Mouse (Mus musculus): ENCODE results near the gene Slc6a18. TPM values are rescaled to one million over a fixed set of nuclear protein-coding genes. Genes with fewer than 3 reads are reported as not detected.

Gene Slc6a18
- polyA plus RNA-seq, 1 experiment = not detected

- H3ac ChIP-seq (ENCODE audit: control insufficient read depth, insufficient read length) = no peak overlapping the region
- H3K79me2 ChIP-seq (ENCODE audit: control insufficient read depth, insufficient read depth) = no peaks in the 10 kb centered on the region
- H3K27me3 ChIP-seq (ENCODE audit: control insufficient read depth, insufficient read depth, insufficient read length) = peaks cover 16% of the 10 kb centered on the region
- no peak for TF ChIP-seq TCF12 (IDR thresholded peaks at IDR 0.05; ENCODE audit: insufficient read depth, poor library complexity, severe bottlenecking)
- no peak overlapping the region for H3K4me2 ChIP-seq (ENCODE audit: low read depth)
- H3K4me3 ChIP-seq = no peak overlapping the region
- no peaks in the 10 kb centered on the region for H3K36me3 ChIP-seq (ENCODE audit: control insufficient read depth, insufficient read depth)
These were observed 21.9 kb upstream of the Slc6a18 start for GRCm38 (mm10) chr13:73699714-73700113.

GRCm38 (mm10) chr13:73696529-73696928 lies 18.7 kb upstream of the Slc6a18 start:
- H3K36me3 ChIP-seq (ENCODE audit: control insufficient read depth, insufficient read depth) = no peaks in the 10 kb centered on the region
- H3K4me3 ChIP-seq = no peak overlapping the region
- H3ac ChIP-seq (ENCODE audit: control insufficient read depth, insufficient read length) = no peak overlapping the region
- no peak overlapping the region for H3K4me2 ChIP-seq (ENCODE audit: low read depth)
- no peaks in the 10 kb centered on the region for H3K79me2 ChIP-seq (ENCODE audit: control insufficient read depth, insufficient read depth)
- H3K27me3 ChIP-seq (ENCODE audit: control insufficient read depth, insufficient read depth, insufficient read length) = peaks cover 11% of the 10 kb centered on the region
- TF ChIP-seq POLR2A (IDR thresholded peaks at IDR 0.05; ENCODE audit: insufficient read length, low read depth) (no peak), TCF12 (IDR thresholded peaks at IDR 0.05; ENCODE audit: insufficient read depth, poor library complexity, severe bottlenecking) (no peak), E2F4 (IDR thresholded peaks at IDR 0.05; ENCODE audit: insufficient read depth) (no peak)

- no peak overlapping the region for H3ac ChIP-seq (ENCODE audit: control insufficient read depth, insufficient read length)
- H3K4me2 ChIP-seq (ENCODE audit: low read depth) = no peak overlapping the region
- H3K36me3 ChIP-seq (ENCODE audit: control insufficient read depth, insufficient read depth) = no peaks in the 10 kb centered on the region
- no peaks in the 10 kb centered on the region for H3K27me3 ChIP-seq (ENCODE audit: control insufficient read depth, insufficient read depth, insufficient read length)
- TF ChIP-seq MYOG (IDR thresholded peaks at IDR 0.05; ENCODE audit: control insufficient read depth in 1 of 3, insufficient read depth in 1 of 3, insufficient read length in 2 of 3, low read depth in 2 of 3) = no peak
- no peak for TF ChIP-seq E2F4 (IDR thresholded peaks at IDR 0.05; ENCODE audit: insufficient read depth)
- TF ChIP-seq USF1 (IDR thresholded peaks at IDR 0.05; ENCODE audit: low read depth) = no peak
- no peak for TF ChIP-seq POLR2AphosphoS2 (IDR thresholded peaks at IDR 0.05; ENCODE audit: insufficient read length, low read depth)
- no peak for TF ChIP-seq MAX (IDR thresholded peaks at IDR 0.05; ENCODE audit: low read depth)
- no peak for TF ChIP-seq POLR2A (IDR thresholded peaks at IDR 0.05; ENCODE audit: insufficient read length, low read depth)
- TF ChIP-seq TCF12 (IDR thresholded peaks at IDR 0.05; ENCODE audit: insufficient read depth, poor library complexity, severe bottlenecking) = no peak
- TF ChIP-seq CEBPB (IDR thresholded peaks at IDR 0.05; ENCODE audit: insufficient read depth, poor library complexity, severe bottlenecking) = no peak
- no peak for TF ChIP-seq REST (IDR thresholded peaks at IDR 0.05; ENCODE audit: insufficient read depth, insufficient read length)
- no peak for TF ChIP-seq MYOD1 (IDR thresholded peaks at IDR 0.05; ENCODE audit: control insufficient read depth in 1 of 3, insufficient read length in 2 of 3, low read depth in 2 of 3)
- TF ChIP-seq SRF (IDR thresholded peaks at IDR 0.05; ENCODE audit: control insufficient read depth, insufficient read length, low read depth) = no peak
- no peak for TF ChIP-seq TCF3 (IDR thresholded peaks at IDR 0.05; ENCODE audit: insufficient read length, low read depth)
- H3K79me2 ChIP-seq (ENCODE audit: control insufficient read depth, insufficient read depth) = no peaks in the 10 kb centered on the region
- no peak overlapping the region for H3K4me3 ChIP-seq
These were observed 17.1 kb upstream of the Slc6a18 start for GRCm38 (mm10) chr13:73694972-73695371.

- Histone ChIP-seq H3K27me3 (ENCODE audit: control insufficient read depth, insufficient read depth, insufficient read length) (no peaks in the 10 kb centered on the region), H3K4me2 (ENCODE audit: low read depth) (no peak overlapping the region), H3K36me3 (ENCODE audit: control insufficient read depth, insufficient read depth) (no peaks in the 10 kb centered on the region), H3K4me3 (no peak overlapping the region), H3K79me2 (ENCODE audit: control insufficient read depth, insufficient read depth) (no peaks in the 10 kb centered on the region), H3ac (ENCODE audit: control insufficient read depth, insufficient read length) (no peak overlapping the region)
- TF ChIP-seq REST (IDR thresholded peaks at IDR 0.05; ENCODE audit: insufficient read depth, insufficient read length) (no peak), USF1 (IDR thresholded peaks at IDR 0.05; ENCODE audit: low read depth) (no peak), POLR2A (IDR thresholded peaks at IDR 0.05; ENCODE audit: insufficient read length, low read depth) (no peak)
These were observed 15.5 kb upstream of the Slc6a18 start for GRCm38 (mm10) chr13:73693333-73693732.

- TF ChIP-seq E2F4 (IDR thresholded peaks at IDR 0.05; ENCODE audit: insufficient read depth) (no peak), TCF3 (IDR thresholded peaks at IDR 0.05; ENCODE audit: insufficient read length, low read depth) (no peak), MYOG (IDR thresholded peaks at IDR 0.05; ENCODE audit: control insufficient read depth in 1 of 3, insufficient read depth in 1 of 3, insufficient read length in 2 of 3, low read depth in 2 of 3) (no peak)
- no peak overlapping the region for H3K4me3 ChIP-seq
- H3K4me2 ChIP-seq (ENCODE audit: low read depth) = no peak overlapping the region
- no peaks in the 10 kb centered on the region for H3K79me2 ChIP-seq (ENCODE audit: control insufficient read depth, insufficient read depth)
- no peaks in the 10 kb centered on the region for H3K36me3 ChIP-seq (ENCODE audit: control insufficient read depth, insufficient read depth)
- no peak overlapping the region for H3ac ChIP-seq (ENCODE audit: control insufficient read depth, insufficient read length)
- no peaks in the 10 kb centered on the region for H3K27me3 ChIP-seq (ENCODE audit: control insufficient read depth, insufficient read depth, insufficient read length)
These were observed 14.5 kb upstream of the Slc6a18 start for GRCm38 (mm10) chr13:73692249-73692868.

GRCm38 (mm10) chr13:73688934-73689333 lies 11.1 kb upstream of the Slc6a18 start:
- H3ac ChIP-seq (ENCODE audit: control insufficient read depth, insufficient read length) = no peak overlapping the region
- H3K27me3 ChIP-seq (ENCODE audit: control insufficient read depth, insufficient read depth, insufficient read length) = no peaks in the 10 kb centered on the region
- no peaks in the 10 kb centered on the region for H3K36me3 ChIP-seq (ENCODE audit: control insufficient read depth, insufficient read depth)
- H3K4me2 ChIP-seq (ENCODE audit: low read depth) = no peak overlapping the region
- TF ChIP-seq MYOD1 (IDR thresholded peaks at IDR 0.05; ENCODE audit: control insufficient read depth in 1 of 3, insufficient read length in 2 of 3, low read depth in 2 of 3) (no peak), TCF3 (IDR thresholded peaks at IDR 0.05; ENCODE audit: insufficient read length, low read depth) (no peak), POLR2A (IDR thresholded peaks at IDR 0.05; ENCODE audit: insufficient read length, low read depth) (no peak), TCF12 (IDR thresholded peaks at IDR 0.05; ENCODE audit: insufficient read depth, poor library complexity, severe bottlenecking) (no peak), CEBPB (IDR thresholded peaks at IDR 0.05; ENCODE audit: insufficient read depth, poor library complexity, severe bottlenecking) (no peak), MYOG (IDR thresholded peaks at IDR 0.05; ENCODE audit: control insufficient read depth in 1 of 3, insufficient read depth in 1 of 3, insufficient read length in 2 of 3, low read depth in 2 of 3) (no peak), POLR2AphosphoS2 (IDR thresholded peaks at IDR 0.05; ENCODE audit: insufficient read length, low read depth) (no peak), E2F4 (IDR thresholded peaks at IDR 0.05; ENCODE audit: insufficient read depth) (no peak)
- H3K4me3 ChIP-seq = no peak overlapping the region
- H3K79me2 ChIP-seq (ENCODE audit: control insufficient read depth, insufficient read depth) = no peaks in the 10 kb centered on the region
